14 mouse cellular contexts compared by ENCODE assay signal in genomic region chr16:93585703-93586205, GRCm38 (mm10). TPM values are rescaled to one million over a fixed set of nuclear protein-coding genes. Genes with fewer than 3 reads are reported as not detected.
DNase-seq lines count a peak whose midpoint lies in the region; ATAC-seq lines count a peak whose summit lies in the region.
"Had no signal": no experiment of that assay in that cellular context is flagged by ENCODE, and none has a peak within 500 bp of the region (broad histone marks: within the 10 kb centered on the region; RNA-seq: fewer than 3 reads in every experiment).

No protein-coding gene starts in this region.

- peak; percentile 62 for ATAC-seq in inflammation-experienced regulatory T-cells, adult 6 months

- DNase-seq in 416B (ENCODE audit: low read depth): peak; percentile 75
- peak; percentile 70 for DNase-seq in CD4-positive helper T cell, adult 2 months (ENCODE audit: low read depth, low spot score)
- DNase-seq in natural killer cell, adult 2 months (ENCODE audit: low spot score in 2 of 2): peak; percentile 28 to 64
- DNase-seq in retina, embryonic 14.5 days (ENCODE audit: low spot score): no peak
- DNase-seq in cerebellum, postnatal 4 days (ENCODE audit: low spot score in 2 of 2): no peak
- no peak for DNase-seq in ovary, postnatal 36 days (ENCODE audit: low spot score)
- DNase-seq: cerebellum, postnatal 10 days; layer of hippocampus, postnatal 36 days had no signal

RNA-seq across cellular contexts. Expression of gene Setd4, which starts 18.1 kb away (rescaled TPM):
- polyA plus RNA-seq in inflammation-experienced regulatory T-cells, adult 6 months (2017; shearing (Covaris generic)): 10 to 100 TPM; 17.7 to 40.4 (median 40.3) TPM

RNA-seq across cellular contexts. Expression of gene Cbr1, which starts 19.9 kb away (rescaled TPM):
- polyA plus RNA-seq in inflammation-experienced regulatory T-cells, adult 6 months (2017; shearing (Covaris generic)): 10 to 100 TPM; 20.1 to 44.4 (median 44.1) TPM

RNA-seq across cellular contexts. Expression of gene Gm5678, which starts 42.1 kb away (rescaled TPM):
- under 1 TPM in 1 of 3 experiments, not detected in 2; 0.66 TPM for polyA plus RNA-seq in inflammation-experienced regulatory T-cells, adult 6 months (2017; shearing (Covaris generic))
- polyA plus RNA-seq: embryonic facial prominence, embryonic 13.5 days; G1E; hindbrain, embryonic 15.5 days; kidney, embryonic 16.5 days; limb, embryonic 12.5 days had no signal

Comparison
In these comparisons a context has a peak if more than half of its experiments do, and no peak if none do; other contexts are left out.
1. DNase-seq: peak in 416B (single experiment), CD4-positive helper T cell, adult 2 months (single experiment) and natural killer cell, adult 2 months (2 of 2); none in retina, embryonic 14.5 days (single experiment), cerebellum, postnatal 4 days (0 of 2) and ovary, postnatal 36 days (single experiment).